Mouse (Mus musculus): ENCODE results near the gene Maff. TPM values are rescaled to one million over a fixed set of nuclear protein-coding genes. Genes with fewer than 3 reads are reported as not detected.

The Maff gene
- 1 to 10 TPM; 1.7 to 2.0 TPM for total RNA-seq (2021)
- long read RNA-seq, result 0 reads

DNA sequence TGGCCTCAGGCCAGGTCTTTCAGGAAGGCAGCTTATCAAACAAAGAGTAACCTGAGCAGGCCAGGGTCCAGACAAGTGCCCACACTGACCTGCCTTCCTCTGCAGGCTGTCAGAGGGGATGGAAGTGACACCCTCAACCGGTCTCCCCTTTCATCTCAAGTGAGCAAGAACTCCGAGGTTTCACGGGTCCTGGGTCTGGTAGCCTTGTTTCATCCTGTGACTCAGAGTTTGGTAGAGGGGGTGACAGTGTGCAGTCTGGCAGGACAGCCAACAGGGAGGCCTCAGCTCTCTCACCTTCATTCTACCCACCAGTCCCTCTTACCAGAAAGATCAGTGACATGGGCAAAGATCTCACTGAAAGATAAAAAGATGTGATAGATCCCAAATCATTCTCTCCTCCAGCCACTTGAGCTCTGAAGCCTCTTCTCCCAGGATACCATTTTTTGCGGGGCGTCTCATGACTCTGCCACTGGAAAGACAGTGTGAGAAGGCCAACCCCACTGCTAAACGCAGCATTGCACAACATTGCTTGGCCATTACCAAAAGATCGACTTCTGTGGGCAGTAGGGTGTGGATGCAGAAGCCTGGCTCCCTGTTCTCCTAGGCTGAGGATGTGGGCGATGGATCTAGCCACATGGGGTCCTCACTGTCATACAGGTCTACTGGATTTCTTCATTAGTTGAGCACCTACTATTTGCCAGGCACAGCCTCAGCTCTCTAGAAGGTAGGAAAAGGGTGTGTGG lies at the start of gene Maff:
Maff (plus strand) TSS at position 571 of the 743 bp plus-strand sequence.
- DNase-seq (ENCODE audit: low spot score in 2 of 2), result no peak

DNA sequence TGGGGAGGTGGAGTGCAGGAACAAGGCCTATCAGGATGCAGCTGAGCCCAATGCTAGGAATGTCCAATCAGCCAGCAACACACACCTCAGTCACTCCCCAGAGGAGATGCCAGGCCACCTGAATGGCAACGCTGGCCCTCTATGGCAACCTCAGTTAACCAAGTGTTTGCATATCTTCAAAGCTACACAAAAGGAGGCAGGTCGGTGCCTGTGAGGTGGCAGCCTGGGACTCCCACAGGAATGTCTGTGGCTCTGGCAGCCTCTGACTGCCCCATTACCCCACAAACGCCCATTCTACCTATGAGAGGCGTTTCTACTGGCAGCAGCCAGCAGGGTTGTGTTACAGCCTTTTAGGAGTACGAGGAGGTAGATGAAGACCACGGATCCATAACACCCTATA lies 47.9 kb upstream of the Maff start:
- DNase-seq (ENCODE audit: low spot score in 2 of 2), result no peak

DNA sequence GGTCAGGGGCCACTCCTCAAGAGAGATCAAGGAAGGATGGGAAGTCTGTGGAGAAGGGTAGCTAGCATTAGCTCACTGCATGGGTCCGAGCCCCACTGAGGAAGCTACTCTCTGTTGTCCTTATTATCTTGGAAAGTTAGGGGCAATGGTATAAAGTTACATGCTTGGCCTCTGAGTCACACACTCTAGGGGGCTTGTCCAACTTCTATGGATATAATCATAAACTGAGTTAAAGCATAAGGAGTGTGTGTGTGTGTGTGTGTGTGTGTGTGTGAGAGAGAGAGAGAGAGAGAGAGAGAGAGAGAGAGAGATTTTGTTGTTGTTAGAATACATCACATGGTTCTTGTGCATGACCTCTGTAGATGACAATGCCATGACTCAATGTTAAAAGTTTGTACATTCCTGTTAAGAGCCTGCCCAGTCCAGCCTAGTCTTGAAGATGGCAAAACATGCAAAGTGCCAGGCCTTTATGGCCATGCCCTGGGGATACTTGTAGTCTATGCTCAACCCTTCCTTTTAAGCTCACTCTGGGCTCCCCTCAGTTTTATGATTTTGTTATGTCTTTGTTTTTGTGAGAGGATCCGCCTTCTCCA lies 46.8 kb upstream of the Maff start:
- no peak for DNase-seq (ENCODE audit: low spot score in 2 of 2)

DNA sequence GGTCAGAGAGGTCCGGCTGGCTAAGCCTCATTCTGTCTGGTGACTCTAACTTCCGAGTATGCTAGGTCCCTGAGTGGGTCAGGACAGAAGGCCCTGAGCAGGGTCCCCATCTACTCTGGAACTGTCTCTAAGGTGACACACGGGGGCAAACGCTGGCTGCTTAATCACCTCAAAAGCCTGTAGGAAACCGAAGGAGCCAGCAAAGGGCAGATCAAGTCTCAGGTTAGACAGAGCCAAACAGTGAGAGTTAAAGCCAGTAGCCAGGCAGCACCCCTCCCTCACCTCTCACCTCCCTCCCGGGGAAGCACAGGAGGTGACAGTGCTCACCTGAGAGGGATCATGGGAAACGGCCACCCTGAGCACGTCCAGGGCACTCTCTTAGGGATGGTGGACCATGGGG lies 42.7 kb upstream of the Maff start:
- peak in 1 of 2 experiments; percentile 30 for DNase-seq (ENCODE audit: low spot score in 2 of 2)

DNA sequence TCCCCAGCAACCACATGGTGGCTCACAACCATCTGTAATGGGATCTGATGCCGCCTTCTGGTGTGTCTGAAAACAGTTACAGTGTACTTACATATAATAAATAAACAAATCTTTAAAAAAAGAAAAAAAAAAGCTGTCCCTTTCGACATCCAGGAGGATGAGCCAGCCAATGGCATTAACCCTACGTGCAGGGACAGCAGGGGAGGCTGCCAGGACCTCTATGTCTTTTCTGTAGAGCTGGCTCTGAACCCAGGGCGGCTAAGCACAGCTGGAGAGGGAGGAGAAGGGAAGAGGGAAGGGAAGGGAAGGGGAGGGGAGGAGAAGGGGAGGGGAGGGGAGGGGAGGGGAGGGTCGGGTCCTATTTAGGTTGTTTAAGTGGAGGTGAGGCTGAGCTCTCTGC lies 41.6 kb upstream of the Maff start:
- DNase-seq (ENCODE audit: low spot score in 2 of 2), result no peak

DNA sequence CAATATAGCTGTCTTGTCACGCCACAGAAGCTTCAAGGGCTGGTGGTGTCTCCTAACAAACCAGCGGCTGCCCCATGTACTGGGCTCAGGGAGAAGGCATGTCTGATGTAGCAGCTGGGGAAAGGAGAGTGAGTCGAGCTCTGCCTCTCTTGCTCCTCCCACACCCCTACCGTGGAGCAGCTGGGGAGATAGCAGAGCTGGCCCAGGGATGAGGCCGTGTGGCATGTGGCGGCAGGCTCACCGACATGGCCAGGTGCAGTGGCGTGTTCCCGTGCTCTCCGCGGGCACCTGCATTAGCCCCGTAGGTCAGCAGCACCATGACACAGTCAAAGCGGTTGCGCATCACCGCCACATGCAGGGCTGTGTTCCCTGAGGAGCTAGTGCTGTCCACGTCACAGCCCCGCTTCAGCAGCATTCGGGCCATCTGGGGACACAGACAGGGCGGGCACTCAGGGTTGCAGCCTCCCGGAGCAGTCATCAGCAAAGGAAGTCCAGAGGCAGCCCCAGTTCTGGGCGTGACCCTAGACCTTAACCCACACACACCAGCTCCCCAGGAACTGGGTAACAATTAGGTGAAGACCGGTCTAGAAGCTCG lies 40.3 kb upstream of the Maff start:
- no peak for DNase-seq (ENCODE audit: low spot score in 2 of 2)

DNA sequence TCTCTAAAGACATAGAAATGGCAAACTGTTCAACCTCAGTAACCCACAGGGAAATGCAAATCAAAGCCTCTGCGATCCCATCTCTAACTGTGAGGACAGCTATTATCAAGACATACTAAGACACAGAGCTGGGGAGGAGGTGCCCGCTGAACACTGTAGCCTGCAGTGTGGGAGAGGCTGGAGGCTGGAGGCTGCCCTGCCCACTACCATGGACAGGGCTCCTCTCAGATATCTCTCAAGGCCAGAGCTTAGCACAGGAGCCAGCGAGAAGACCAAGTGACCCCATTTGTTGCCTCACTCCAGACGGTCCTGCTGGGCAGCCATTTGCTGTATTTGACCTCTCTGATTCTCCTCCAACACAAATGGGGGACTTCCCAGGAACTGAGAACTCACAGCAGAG lies 38.6 kb upstream of the Maff start:
- DNase-seq (ENCODE audit: low spot score in 2 of 2), result no peak

DNA sequence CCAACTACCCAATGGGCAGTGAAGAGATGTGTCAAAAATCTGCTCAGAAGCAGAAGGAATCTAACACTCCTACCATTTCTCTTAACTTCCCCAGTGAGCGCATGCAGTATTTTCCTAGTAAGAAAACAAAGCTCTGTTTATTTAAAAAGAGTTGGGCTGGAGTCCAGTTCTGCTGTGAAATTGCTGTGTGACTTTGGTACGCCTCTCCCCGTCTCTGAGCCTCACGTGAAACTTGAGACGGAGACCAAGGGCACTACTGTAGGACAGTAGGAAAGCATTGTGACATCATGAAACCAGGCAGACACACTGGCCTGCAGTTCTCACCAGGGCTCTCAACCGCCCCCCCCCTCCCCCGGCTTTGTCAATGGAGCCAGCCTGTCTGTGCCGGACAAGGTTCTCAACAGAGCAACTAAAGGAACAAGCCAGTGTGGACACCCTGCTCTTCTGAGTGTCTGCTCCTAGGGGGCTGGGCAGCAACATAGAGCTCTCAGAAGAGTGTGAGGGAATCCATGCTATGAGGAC lies 32.5 kb upstream of the Maff start:
- DNase-seq (ENCODE audit: low spot score in 2 of 2), result no peak

DNA sequence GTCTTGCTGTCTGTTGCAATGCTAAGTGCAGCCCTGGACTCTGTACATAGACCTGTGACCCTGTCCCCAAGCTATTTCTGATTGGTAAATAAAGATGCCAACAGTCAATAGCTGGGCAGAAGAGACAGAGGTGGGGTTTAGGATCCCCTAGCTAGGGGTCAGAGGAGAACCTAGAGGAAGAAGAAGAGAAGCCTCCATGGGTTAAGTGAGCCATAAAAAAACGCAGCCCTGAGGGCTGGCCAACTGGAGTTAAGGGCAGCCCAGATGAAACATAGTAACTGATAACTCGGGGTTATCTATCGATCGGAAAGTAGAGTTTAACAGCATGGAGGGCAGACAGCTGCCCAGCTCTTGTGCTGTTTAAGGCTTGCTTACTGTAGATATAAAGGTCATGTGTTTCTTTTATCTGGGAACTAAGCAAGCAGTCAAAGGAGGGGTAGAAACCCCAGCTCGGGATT lies 24.7 kb upstream of the Maff start:
- no peak for DNase-seq (ENCODE audit: low spot score in 2 of 2)

DNA sequence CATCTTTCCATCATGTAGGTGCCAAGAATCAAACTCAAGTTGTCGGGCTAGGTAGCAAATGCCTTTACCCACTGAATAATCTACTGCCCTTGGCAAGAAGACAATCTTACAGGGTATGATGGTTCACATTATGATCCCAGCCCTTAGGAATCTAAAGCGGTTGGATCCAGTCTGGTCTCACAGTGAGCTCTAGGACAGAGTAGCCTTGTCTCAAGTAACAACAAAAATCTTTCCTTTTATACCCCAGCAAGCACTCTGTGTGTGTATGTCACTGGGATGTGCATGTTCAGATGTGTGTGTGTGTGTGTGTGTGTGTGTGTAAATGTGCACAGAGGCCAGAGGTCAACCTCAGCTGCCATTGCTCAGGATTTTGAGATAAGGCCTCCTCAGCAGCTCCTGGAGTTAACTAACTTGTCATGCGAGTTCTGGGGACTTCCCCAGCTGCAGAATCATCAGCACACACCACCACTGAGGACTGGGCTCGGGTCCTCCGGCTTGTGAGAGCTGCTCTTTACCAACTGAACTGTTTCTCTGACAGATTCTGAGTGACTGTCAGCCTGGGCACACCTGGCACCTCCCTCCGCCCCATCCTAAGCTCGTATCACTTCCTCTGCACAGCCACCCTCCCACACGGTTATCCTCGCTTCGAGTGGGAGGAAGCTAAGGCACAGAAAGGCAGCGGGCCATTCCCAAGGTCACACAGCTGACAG lies 24.0 kb upstream of the Maff start:
- DNase-seq (ENCODE audit: low spot score in 2 of 2), result no peak

DNA sequence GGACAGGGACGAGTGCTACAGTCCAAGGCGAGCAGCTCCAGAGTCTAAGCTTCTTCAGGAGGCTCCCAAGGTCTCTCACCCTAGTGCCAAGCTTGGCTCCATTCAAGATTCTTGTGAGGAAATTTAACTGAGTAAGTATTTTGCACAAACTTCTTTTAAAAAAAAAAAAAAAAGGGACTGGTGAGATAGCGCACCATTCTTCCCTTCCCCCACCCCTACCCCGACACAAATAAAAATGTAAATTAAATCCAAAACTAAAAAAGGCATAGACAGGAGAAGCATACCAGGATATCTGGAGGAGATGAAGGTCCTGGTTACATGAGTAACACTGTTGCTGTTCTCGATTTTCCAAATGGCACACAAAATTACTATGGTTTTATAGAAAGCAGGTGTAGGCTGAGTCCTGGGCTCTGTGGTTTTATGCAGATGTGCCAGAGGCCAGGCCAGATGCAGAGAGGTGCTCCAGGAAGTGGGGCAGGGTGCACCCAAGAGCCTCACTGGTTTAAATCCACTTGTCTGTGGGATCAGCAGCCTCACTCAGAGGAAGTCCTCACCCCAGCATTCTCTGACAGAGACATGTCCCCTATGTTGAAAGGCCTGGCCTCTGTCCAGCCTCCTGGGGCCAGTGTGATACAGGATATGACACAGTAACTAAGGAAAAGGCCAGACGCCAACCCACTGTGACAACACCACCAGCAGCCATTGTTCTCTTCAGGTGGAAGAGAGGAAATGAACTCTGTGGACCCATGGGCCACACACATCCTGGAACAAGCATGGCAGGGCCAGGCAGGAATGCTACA lies 23.2 kb upstream of the Maff start:
- no peak for DNase-seq (ENCODE audit: low spot score in 2 of 2)

DNA sequence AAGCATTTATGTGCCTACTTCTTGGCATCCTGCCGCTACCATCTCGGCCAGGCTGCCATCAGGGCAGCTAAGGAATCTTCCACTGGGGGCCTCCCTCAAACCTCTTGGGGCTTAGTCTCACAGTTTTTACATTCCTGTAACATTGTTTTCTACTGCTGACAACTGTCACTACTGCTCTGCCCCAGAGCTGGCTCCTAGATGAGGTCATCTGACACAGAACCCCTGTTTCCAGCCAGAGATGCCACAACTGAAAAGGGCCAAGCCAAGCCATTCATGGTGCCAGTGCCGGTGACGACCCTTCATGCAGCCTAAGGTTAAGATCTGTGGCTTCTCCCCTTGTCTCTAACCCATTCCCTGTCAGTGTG lies 22.6 kb upstream of the Maff start:
- DNase-seq (ENCODE audit: low spot score in 2 of 2), result no peak

DNA sequence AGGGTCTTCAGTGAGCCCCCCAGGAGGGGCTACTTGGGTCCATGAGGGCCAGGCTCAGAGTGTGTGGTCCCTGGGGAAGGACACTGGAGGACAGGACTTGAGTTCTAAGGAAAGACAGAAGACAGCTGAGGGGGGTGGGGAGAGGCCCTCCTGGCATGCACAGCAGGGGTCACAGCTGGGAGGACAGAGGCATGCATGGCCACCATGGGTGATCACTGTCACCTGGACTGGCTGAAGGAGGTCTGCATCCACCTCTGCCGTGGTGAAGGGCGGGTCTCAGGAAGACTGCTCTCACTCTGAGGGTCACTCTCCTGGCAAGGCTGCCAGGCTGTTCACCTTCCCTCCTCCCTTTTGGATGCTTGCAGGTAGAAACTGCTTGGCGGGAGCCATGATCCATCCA lies 22.0 kb upstream of the Maff start:
- DNase-seq (ENCODE audit: low spot score in 2 of 2), result no peak

DNA sequence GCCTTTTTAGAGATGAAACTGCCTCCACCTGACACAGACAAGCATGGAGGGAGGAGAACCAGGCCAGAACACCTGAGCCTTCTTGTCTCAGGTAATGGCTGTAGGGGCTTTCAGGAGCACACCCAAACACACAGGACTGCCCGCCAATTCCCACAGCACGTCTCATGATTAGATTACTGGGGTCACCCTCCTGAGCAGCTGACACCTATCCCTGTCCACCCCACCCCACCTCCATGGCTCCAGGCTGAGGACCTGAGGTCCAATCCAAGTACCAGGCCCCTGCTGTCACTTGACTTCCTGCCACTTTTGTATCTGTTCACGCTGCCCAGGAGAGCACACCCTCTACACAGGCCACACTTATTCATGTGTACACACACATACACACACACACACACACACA lies 20.7 kb upstream of the Maff start:
- DNase-seq (ENCODE audit: low spot score in 2 of 2), result no peak

DNA sequence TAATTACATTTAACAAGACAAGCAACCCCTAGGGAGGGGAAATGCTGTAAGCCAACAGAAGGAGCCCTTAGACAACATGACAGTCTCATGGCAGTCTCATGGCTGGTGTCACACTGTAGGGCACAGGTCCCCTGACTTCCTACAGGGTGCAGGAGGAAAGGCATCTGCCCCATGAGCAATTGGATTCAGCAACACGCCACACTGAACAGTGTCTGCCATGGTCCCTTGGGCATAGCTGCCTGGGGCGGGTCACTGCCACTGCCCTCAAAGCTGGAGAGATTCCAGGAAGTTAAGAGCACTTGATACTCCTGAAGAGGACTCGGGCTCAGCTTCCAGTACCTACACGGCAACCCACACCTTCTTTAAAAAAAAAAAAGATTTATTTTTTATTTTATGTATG lies 20.2 kb upstream of the Maff start:
- DNase-seq (ENCODE audit: low spot score in 2 of 2), result no peak

DNA sequence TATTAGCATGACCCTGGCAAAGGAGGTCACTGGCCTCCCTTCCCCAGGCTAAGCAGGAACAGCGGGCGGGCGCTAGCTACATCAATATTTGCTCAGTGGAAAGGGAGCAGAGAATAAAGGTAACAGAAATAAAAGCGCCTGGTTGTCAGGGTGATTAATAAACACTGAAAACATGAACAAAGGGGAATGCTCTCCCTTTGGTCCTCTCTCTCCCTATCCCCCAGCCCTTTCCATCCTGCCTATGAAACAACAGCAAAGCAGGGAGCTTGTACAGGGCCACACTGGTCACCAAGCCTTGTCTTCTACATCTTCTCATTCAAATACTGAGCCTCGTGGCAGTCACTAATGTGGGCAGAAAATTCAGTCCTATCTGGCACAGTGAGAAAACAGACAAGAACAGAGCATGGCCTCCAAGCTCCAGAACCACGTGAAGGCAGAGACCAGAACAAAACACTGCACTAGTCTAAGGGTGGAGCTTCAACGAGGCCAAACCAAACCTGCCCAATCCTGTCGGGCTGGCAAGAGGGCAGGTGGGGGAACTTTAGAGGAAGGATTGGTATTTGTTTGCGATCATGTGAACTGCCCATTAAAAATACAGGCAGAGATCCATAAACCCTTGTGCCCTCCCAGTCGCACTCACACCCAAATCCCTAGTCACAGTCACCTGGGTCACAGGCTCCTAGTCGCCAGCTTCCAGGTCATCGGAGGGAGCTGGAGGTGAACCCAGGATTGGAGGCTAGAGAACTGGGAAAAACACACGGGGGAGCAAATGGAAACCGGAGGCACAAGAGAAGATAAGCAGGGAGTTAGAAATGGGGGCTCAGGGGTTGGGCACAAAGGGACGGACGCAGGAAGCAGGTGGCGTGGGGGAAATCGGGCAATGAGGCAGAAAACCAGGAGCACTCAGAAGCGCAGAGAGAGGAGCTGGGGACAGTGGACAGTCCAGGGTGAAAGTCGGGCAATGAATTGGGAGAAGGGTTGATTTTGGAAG lies 19.2 kb upstream of the Maff start:
- peak; percentile 45 to 48 for DNase-seq (ENCODE audit: low spot score in 2 of 2)

DNA sequence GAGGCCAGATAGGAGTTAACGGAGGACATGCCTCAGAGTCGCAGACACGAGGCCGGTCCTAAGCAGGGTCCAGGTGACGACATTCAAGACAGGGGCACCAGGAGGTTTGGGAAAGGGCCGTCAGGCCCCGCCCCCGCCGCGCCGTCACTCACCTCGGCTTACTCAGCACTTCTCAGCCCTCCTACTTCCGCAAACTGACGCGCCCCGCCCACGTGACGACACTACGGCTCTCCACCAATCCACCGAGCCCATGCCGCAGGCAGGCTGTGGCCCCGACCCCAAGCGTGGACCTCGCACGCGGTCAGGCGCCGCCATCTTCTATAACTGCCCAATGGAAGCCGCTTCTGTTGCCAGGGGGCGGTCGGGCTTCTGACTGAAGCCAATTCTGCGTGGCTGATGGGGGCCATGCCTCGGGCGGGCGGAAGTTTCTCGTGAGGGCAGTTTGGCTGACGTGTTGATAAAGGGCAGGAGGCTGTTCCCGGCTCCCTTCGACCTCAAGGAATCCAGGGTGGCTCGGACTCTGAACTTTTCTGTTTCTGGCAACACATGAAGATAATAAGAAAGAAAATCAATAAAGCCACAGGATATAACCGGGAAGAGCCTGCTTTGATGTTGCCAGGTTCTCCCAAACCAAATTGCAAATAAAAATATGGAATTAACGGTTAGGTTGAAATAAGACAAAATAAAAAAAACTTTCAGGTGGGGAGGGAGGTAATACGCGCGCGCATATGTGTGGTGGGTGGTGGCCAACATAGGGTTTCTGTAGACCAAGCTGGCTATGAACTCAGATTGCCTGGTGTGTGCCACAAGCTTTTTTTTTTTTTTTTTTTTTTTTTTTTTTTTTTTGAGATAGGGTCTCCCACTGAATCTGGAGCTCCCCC lies 18.1 kb upstream of the Maff start, which contains the start of gene Pla2g6:
Pla2g6 (minus strand) TSS at position 333 of the 881 bp plus-strand sequence.
- peak; percentile 98 for DNase-seq (ENCODE audit: low spot score in 2 of 2)

DNA sequence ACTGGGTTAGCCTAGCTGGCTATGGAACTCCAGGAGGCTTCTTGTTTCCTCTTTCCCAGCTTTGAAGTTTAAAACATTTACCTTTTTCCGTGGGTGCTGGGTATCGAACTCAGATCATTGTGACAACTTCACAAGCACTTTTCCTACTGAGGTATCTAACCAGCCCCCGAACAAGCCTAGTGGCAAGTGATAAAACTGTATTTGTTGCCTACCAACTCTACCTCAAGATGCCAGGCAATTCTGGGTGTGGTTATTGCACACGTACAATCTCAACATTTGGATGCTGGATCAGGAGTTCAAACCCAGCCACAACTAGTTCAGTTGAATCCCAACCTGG lies 17.5 kb upstream of the Maff start:
- no peak for DNase-seq (ENCODE audit: low spot score in 2 of 2)
